Mouse (Mus musculus): ENCODE data around the gene Chd3. TPM values are rescaled to one million over a fixed set of nuclear protein-coding genes. Genes with fewer than 3 reads are reported as not detected.
"Not testable (repeated sequence)": the region's sequence is repeated elsewhere in the genome, so short reads cannot be mapped to it uniquely, and the experiment has no call there.

The Chd3 gene
- polyA plus RNA-seq, 1 experiment from 2014 or later = 87.4 TPM

DNA sequence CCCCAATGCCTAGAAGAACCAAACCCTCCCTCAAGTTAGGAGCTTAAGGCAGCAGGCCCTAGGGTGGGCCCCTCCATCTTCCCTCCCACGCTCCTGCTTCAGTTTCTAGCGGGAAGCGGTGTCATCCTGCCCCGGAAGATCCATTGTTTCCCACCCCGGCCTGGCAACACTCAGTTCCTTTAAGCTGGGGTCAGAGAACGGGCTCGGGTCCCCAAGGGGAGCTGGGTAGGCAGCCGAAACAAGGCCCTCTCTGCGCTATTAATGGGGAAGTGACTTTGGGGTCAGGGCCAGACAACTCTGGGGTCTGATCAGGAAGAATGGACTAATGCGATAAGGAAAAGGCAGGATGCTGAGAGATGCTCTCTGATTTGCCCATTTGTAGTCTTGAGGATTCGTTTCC is 27.6 kb upstream of the Chd3 start:
- Histone ChIP-seq H3K4me2 (replicated peaks; ENCODE audit: low read depth, low read length) (peak overlapping the region; percentile 76), H3K27me3 (ENCODE audit: control insufficient read depth, insufficient read depth, low read length) (no peaks in the 10 kb centered on the region), H3K4me1 (ENCODE audit: control insufficient read depth, insufficient read depth, low read length) (peaks cover 38% of the 10 kb centered on the region; the same call in 1 of the 2 replicates), H3K36me3 (ENCODE audit: control insufficient read depth, insufficient read depth, low read length) (peaks cover 21% of the 10 kb centered on the region), H3K27ac (ENCODE audit: low read length) (peak overlapping the region; percentile 90; the same call in 1 of the 2 replicates), H3K9me3 (ENCODE audit: control insufficient read depth, low read depth, low read length) (no peaks in the 10 kb centered on the region), H3K4me3 (ENCODE audit: low read depth, low read length) (peak overlapping the region; percentile 61; the same call in 1 of the 2 replicates), H3K9ac (replicated peaks; ENCODE audit: low read depth, low read length) (peak overlapping the region; percentile 49)
- 30% methylated on average over 11 of the region's 11 CpGs for WGBS
- no peak for ATAC-seq (ENCODE audit: insufficient number of reproducible peaks, insufficient read depth, low FRiP score, low read depth)

DNA sequence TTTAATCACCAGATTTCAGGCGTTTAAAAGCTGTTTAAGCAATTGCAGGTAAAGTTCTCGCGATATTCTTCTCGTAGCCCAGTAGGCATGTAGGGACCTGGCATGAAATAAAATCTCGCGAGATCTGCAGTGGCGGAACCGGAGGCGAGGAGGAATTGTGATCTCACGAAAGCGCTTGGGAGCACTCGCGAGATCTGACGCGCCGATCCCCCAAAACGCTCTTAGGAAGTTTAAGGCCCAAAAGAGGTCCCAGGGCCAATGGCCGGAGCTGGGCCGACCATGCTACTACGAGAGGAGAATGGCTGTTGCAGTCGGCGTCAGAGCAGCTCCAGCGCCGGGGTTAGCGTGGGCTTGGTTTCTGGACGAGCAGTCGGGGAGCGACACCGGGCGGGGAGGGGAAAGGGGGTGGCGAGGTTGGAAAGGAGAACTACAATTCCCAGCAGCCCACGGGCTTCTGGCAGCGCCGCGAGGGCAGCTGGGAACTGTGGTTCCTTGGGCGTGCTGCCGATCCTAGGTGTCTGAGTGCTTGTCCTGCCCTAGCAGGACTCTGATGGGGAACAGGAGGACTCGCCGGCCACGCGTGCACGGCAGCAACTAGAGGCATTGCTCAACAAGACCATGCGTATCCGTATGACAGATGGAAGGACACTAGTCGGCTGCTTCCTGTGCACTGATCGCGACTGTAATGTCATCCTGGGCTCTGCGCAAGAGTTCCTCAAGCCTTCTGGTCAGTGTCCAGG is 26.6 kb upstream of the Chd3 start:
- no peaks in the 10 kb centered on the region for H3K27me3 ChIP-seq (ENCODE audit: control insufficient read depth, insufficient read depth, low read length)
- H3K9me3 ChIP-seq (ENCODE audit: control insufficient read depth, low read depth, low read length) = no peaks in the 10 kb centered on the region
- peak overlapping the region; percentile 90 for H3K27ac ChIP-seq (ENCODE audit: low read length)
- H3K4me2 ChIP-seq (replicated peaks; ENCODE audit: low read depth, low read length) = peak overlapping the region; percentile 76
- H3K4me3 ChIP-seq (ENCODE audit: low read depth, low read length) = peak overlapping the region; percentile 61
- ATAC-seq (ENCODE audit: insufficient number of reproducible peaks, insufficient read depth, low FRiP score, low read depth) = peak; percentile 85
- H3K36me3 ChIP-seq (ENCODE audit: control insufficient read depth, insufficient read depth, low read length) = peaks cover 15% of the 10 kb centered on the region
- peak overlapping the region; percentile 49 for H3K9ac ChIP-seq (replicated peaks; ENCODE audit: low read depth, low read length)
- WGBS = under 1% methylated on average over 48 of the region's 48 CpGs
- H3K4me1 ChIP-seq (ENCODE audit: control insufficient read depth, insufficient read depth, low read length) = peaks cover 38% of the 10 kb centered on the region; the same call in 1 of the 2 replicates

DNA sequence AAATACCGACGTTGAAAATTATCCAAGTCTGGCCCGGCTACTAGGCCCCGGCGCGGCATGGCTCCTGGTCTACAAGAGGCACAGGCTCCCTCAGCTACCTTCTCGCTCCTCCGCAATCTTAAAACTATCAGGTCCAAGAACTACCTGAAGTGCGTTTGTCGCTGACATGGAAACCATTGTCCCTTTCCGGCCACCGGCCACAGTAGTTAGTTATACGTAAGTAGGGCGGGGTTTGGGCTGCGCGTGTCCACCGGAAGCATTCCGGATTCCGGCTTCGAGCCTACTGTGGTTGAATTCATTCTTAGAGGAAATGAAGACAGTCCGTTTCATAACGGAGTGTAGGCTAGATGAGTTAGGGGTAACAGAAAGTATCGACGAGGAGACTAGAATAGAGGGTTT is 26.0 kb upstream of the Chd3 start, which contains the start of the genes Naa38 and Cyb5d1:
Gene Naa38 (plus strand): TSS at position 253 of the 399 bp plus-strand sequence.
Gene Cyb5d1 (minus strand): TSS at position 397 of the 399 bp plus-strand sequence.
- ATAC-seq (ENCODE audit: insufficient number of reproducible peaks, insufficient read depth, low FRiP score, low read depth) = peak; percentile 80
- Histone ChIP-seq H3K4me2 (replicated peaks; ENCODE audit: low read depth, low read length) (peak within 1 kb of the TSS; percentile 76), H3K9ac (replicated peaks; ENCODE audit: low read depth, low read length) (peak within 1 kb of the TSS; percentile 49), H3K27ac (ENCODE audit: low read length) (peak within 1 kb of the TSS; percentile 90), H3K4me3 (ENCODE audit: low read depth, low read length) (peak within 1 kb of the TSS; percentile 61), H3K4me1 (ENCODE audit: control insufficient read depth, insufficient read depth, low read length) (peaks cover 36% of the 10 kb centered on the region; the same call in 1 of the 2 replicates)
- WGBS = under 1% methylated on average over 21 of the region's 24 CpGs
- not testable (repeated sequence) for H3K9me3 ChIP-seq (ENCODE audit: control insufficient read depth, low read depth, low read length); H3K27me3 ChIP-seq (ENCODE audit: control insufficient read depth, insufficient read depth, low read length); H3K36me3 ChIP-seq (ENCODE audit: control insufficient read depth, insufficient read depth, low read length)

DNA sequence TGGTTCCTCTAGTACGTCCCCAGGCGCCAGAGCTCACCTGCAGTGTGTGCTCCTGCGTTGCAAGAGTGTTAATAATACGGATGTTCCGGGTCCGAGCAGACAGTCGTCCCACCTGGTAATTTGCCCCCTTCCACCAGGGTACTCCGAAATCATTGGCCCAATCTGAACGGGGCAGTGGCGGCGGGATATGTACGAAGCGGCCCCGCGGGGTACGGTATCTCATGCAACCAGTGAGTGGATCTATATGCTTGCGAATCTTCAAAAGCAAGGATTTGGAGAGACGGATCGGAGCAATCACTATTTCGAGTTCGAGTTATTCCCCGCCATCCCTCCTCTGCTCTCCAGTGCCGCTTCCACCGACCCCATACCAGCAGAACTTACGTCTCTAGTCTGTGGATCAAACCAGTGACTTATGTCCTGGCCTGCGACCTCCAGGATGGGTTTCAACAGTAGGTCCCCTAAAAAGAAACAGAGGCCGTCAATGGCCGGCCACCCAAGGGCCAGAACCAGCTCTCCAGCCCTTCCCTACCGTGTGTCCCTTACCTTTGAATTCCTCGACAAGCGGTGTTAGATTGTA is 25.5 kb upstream of the Chd3 start:
- H3K27ac ChIP-seq (ENCODE audit: low read length) = 0 out of 2 replicates have a peak overlapping the region, but pooled peaks have one; percentile 27
- not testable (repeated sequence) for H3K27me3 ChIP-seq (ENCODE audit: control insufficient read depth, insufficient read depth, low read length); H3K36me3 ChIP-seq (ENCODE audit: control insufficient read depth, insufficient read depth, low read length); H3K9me3 ChIP-seq (ENCODE audit: control insufficient read depth, low read depth, low read length); ATAC-seq (ENCODE audit: insufficient number of reproducible peaks, insufficient read depth, low FRiP score, low read depth)
- peak overlapping the region; percentile 61 for H3K4me3 ChIP-seq (ENCODE audit: low read depth, low read length)
- H3K4me1 ChIP-seq (ENCODE audit: control insufficient read depth, insufficient read depth, low read length) = peaks cover 30% of the 10 kb centered on the region; the same call in 1 of the 2 replicates
- H3K9ac ChIP-seq (replicated peaks; ENCODE audit: low read depth, low read length) = peak overlapping the region; percentile 49
- peak overlapping the region; percentile 68 for H3K4me2 ChIP-seq (replicated peaks; ENCODE audit: low read depth, low read length)
- WGBS = 2% methylated on average over 31 of the region's 31 CpGs

DNA sequence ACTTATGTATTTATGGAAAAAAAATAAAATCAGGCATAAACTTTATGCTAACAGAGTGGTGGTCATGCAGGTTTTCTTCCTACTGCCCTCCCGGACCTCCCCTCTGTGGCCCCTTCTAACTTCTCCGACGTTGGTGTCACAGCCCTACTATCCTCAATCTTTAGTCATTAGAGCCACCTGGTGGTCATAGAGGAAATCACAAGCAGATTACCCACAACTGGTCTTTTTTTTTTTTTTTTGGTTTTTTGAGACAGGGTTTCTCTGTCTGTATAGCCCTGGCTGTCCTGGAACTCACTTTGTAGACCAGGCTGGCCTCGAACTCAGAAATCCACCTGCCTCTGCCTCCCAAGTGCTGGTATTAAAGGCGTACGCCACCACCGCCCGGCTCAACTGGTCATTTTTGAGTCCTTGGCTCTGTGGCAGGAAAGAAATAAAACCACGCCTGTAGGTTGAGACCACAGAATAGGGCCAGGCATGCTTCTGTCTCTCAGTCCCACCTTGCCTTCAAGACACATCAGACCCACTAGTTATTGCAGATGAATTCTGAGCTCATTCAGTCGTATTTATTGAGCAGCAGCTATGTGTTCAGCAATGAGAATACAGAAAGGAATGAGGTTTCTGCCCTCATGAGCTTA is 21.3 kb upstream of the Chd3 start:
- Histone ChIP-seq H3K9me3 (ENCODE audit: control insufficient read depth, low read depth, low read length) (no peaks in the 10 kb centered on the region), H3K4me2 (replicated peaks; ENCODE audit: low read depth, low read length) (no peak overlapping the region), H3K4me1 (ENCODE audit: control insufficient read depth, insufficient read depth, low read length) (peaks cover 3% of the 10 kb centered on the region; the same call in 1 of the 2 replicates), H3K36me3 (ENCODE audit: control insufficient read depth, insufficient read depth, low read length) (no peaks in the 10 kb centered on the region), H3K27me3 (ENCODE audit: control insufficient read depth, insufficient read depth, low read length) (no peaks in the 10 kb centered on the region), H3K27ac (ENCODE audit: low read length) (no peak overlapping the region), H3K4me3 (ENCODE audit: low read depth, low read length) (no peak overlapping the region), H3K9ac (replicated peaks; ENCODE audit: low read depth, low read length) (no peak overlapping the region)
- WGBS = 48% methylated on average over 10 of the region's 10 CpGs
- ATAC-seq (ENCODE audit: insufficient number of reproducible peaks, insufficient read depth, low FRiP score, low read depth) = peak; percentile 25; the same call in 1 of the 2 replicates

DNA sequence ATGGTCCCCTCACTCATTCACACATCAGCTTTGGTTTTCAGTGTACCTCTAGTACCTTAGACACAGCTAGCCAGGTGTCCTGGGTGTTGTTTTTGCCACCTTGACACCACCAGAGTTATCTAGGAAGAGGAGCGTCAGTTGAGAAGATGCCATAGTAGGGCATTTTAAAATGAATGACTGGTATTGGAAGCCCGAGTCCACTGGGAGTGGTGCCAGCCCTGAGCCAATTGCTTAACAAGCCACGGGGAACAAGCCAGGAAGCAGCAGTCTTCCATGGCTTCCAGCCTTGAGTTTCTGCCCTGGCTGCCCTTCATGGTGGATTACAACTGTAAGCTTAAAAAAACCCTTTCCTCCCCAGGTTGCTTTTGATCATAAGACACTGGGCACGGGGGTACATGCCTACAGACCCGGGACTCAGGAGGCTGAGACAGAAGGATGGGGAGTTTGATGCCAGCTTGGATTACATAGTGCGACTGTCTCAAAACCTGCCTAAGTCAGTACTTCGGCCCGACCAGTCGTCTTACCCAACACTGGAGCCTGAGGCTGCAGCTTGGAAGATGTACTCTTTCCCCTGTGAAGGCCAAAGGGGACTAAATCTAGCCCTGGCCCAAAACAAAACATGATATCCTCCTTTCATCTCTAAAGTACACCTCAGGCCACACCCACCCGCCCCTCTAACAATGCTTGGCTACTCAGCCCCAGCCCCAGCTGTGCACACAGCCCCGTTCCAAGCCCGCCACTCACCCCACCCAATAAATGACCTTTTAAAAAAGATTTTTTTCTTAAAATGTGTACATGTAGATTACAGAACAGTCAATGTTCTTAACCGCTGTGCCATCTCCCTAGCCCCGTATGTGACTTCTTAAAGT is 20.6 kb upstream of the Chd3 start:
- Histone ChIP-seq H3K4me2 (replicated peaks; ENCODE audit: low read depth, low read length) (no peak overlapping the region), H3K9me3 (ENCODE audit: control insufficient read depth, low read depth, low read length) (no peaks in the 10 kb centered on the region), H3K27me3 (ENCODE audit: control insufficient read depth, insufficient read depth, low read length) (no peaks in the 10 kb centered on the region), H3K36me3 (ENCODE audit: control insufficient read depth, insufficient read depth, low read length) (no peaks in the 10 kb centered on the region), H3K9ac (replicated peaks; ENCODE audit: low read depth, low read length) (no peak overlapping the region), H3K4me1 (ENCODE audit: control insufficient read depth, insufficient read depth, low read length) (peaks cover 3% of the 10 kb centered on the region; the same call in 1 of the 2 replicates), H3K27ac (ENCODE audit: low read length) (no peak overlapping the region), H3K4me3 (ENCODE audit: low read depth, low read length) (no peak overlapping the region)
- ATAC-seq (ENCODE audit: insufficient number of reproducible peaks, insufficient read depth, low FRiP score, low read depth) = peak; percentile 54; the same call in 1 of the 2 replicates
- WGBS = 56% methylated on average over 14 of the region's 14 CpGs

DNA sequence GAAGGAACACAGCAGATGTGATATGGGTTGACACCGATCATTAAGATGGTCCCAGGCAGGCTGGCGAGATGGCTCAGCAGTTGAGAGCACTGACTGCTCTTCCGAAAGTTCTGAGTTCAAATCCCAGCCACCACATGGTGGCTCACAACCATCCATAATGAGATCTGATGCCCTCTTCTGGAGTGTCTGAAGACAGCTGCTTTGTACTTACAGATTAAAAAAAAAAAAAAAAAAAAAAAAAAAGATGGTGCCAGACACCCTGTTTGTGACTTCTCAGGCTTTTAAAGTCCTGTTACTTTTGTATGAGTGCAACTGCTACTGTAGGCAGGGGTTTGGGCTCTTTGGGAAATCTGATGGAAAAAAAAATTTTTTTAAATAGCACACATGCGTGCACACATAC is 19.5 kb upstream of the Chd3 start:
- Histone ChIP-seq H3K27ac (ENCODE audit: low read length) (no peak overlapping the region), H3K9ac (replicated peaks; ENCODE audit: low read depth, low read length) (no peak overlapping the region), H3K4me3 (ENCODE audit: low read depth, low read length) (no peak overlapping the region), H3K27me3 (ENCODE audit: control insufficient read depth, insufficient read depth, low read length) (no peaks in the 10 kb centered on the region), H3K36me3 (ENCODE audit: control insufficient read depth, insufficient read depth, low read length) (no peaks in the 10 kb centered on the region), H3K4me1 (ENCODE audit: control insufficient read depth, insufficient read depth, low read length) (no peaks in the 10 kb centered on the region), H3K9me3 (ENCODE audit: control insufficient read depth, low read depth, low read length) (no peaks in the 10 kb centered on the region), H3K4me2 (replicated peaks; ENCODE audit: low read depth, low read length) (no peak overlapping the region)
- WGBS = 97% methylated on average over 4 of the region's 4 CpGs
- ATAC-seq (ENCODE audit: insufficient number of reproducible peaks, insufficient read depth, low FRiP score, low read depth) = no peak

DNA sequence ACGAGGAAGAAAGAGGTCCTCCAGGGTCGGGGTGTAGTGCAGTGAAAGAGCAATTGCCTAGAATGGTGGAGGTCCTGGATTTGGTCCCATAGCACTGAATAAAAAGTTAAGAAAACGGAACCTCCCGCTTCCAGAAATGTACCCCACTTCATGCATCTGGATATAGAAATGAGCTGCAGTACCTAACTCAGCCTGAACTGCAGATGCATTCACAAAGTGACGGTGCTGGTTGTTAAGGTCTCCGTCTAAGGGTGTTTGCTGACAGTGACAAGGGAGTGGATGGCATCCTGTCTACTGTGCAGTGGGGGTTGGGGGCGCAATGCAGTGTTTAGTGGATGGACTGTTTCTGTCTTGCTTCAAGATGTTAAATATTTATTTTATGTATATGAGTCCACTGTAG is 17.6 kb upstream of the Chd3 start:
- Histone ChIP-seq H3K9ac (replicated peaks; ENCODE audit: low read depth, low read length) (no peak overlapping the region), H3K4me2 (replicated peaks; ENCODE audit: low read depth, low read length) (no peak overlapping the region), H3K36me3 (ENCODE audit: control insufficient read depth, insufficient read depth, low read length) (no peaks in the 10 kb centered on the region), H3K27me3 (ENCODE audit: control insufficient read depth, insufficient read depth, low read length) (no peaks in the 10 kb centered on the region), H3K4me3 (ENCODE audit: low read depth, low read length) (no peak overlapping the region), H3K4me1 (ENCODE audit: control insufficient read depth, insufficient read depth, low read length) (no peaks in the 10 kb centered on the region), H3K9me3 (ENCODE audit: control insufficient read depth, low read depth, low read length) (no peaks in the 10 kb centered on the region), H3K27ac (ENCODE audit: low read length) (no peak overlapping the region)
- ATAC-seq (ENCODE audit: insufficient number of reproducible peaks, insufficient read depth, low FRiP score, low read depth) = no peak
- WGBS = 69% methylated on average over 7 of the region's 7 CpGs
